Mouse (Mus musculus): Measurements from ENCODE around the gene Plk5. TPM values are rescaled to one million over a fixed set of nuclear protein-coding genes. Genes with fewer than 3 reads are reported as not detected.

Plk5 gene
- total and polyA plus RNA-seq, 3 experiments: not detected

- no peaks in the 10 kb centered on the region for H3K36me3 ChIP-seq (replicated peaks in 1 of 2; ENCODE audit: control insufficient read depth in 1 of 2, insufficient read depth in 1 of 2, low read length in 1 of 2)
- no peak for TF ChIP-seq BHLHE40 (IDR thresholded peaks at IDR 0.05; ENCODE audit: low read depth, low read length)
- peak; percentile 39 for TF ChIP-seq SMC3 (IDR thresholded peaks at IDR 0.05; ENCODE audit: low read depth, low read length)
- TF ChIP-seq SIN3A (IDR thresholded peaks at IDR 0.05; ENCODE audit: low read length): no peak
- TF ChIP-seq HCFC1 (IDR thresholded peaks at IDR 0.05; ENCODE audit: low read depth, low read length): no peak
- TF ChIP-seq RAD21 (IDR thresholded peaks at IDR 0.05; ENCODE audit: low read depth, low read length): peak; percentile 33
- peak; percentile 41 to 56; a peak in 3 of 4 replicates for TF ChIP-seq CTCF (conservative IDR thresholded peaks at IDR 0.05 in 1 of 2, IDR thresholded peaks at IDR 0.05 in 1 of 2; ENCODE audit: low read depth in 2 of 2, low read length in 2 of 2)
- H3K9me3 ChIP-seq (replicated peaks; ENCODE audit: low read length): peaks cover 9% of the 10 kb centered on the region
- H3K4me1 ChIP-seq (ENCODE audit: control insufficient read depth in 1 of 2, insufficient read depth in 2 of 2): peaks cover 6 to 15% of the 10 kb centered on the region in 2 experiments
- no peak overlapping the region for H3K9ac ChIP-seq (ENCODE audit: insufficient read depth, low read depth)
- in situ Hi-C loops (cut with MboI; ENCODE audit: low pct_ligation_motif_present, low pct_unique_long_range_greater_than_20kb, low sequenced_read_pairs) (loop anchor here (5.0 kb wide), 1 partner anchor 137 kb away; no protein-coding TSS in a partner anchor), dilution Hi-C loops (cut with MboI; ENCODE audit: extremely low pct_ligation_motif_present, extremely low pct_unique_long_range_greater_than_20kb, low sequenced_read_pairs) (no loop called here)
- H3K27me3 ChIP-seq (replicated peaks): peaks cover 39% of the 10 kb centered on the region
- no peak for DNase-seq (ENCODE audit: extremely low read depth)
- no peak overlapping the region for H3K27ac ChIP-seq (ENCODE audit: insufficient read depth, low read depth)
- H3K79me2 ChIP-seq (replicated peaks; ENCODE audit: control insufficient read depth, extremely low read depth, insufficient read depth, poor library complexity, severe bottlenecking): no peaks in the 10 kb centered on the region
- no peak overlapping the region for H3K4me2 ChIP-seq (ENCODE audit: insufficient read depth, low read depth, poor library complexity, severe bottlenecking)
- H3K4me3 ChIP-seq (replicated peaks in 1 of 3; ENCODE audit: low read depth in 2 of 3, low read length in 2 of 3, poor library complexity in 1 of 3): no peak overlapping the region
These were observed 13.9 kb downstream of the Plk5 start for GRCm38 (mm10) chr10:80369995-80370747.

GRCm38 (mm10) chr10:80371411-80371966 is 15.2 kb downstream of the Plk5 start:
- H3K36me3 ChIP-seq (replicated peaks in 1 of 2; ENCODE audit: control insufficient read depth in 1 of 2, insufficient read depth in 1 of 2, low read length in 1 of 2): no peaks in the 10 kb centered on the region
- no peaks in the 10 kb centered on the region for H3K79me2 ChIP-seq (replicated peaks; ENCODE audit: control insufficient read depth, extremely low read depth, insufficient read depth, poor library complexity, severe bottlenecking)
- peak; percentile 92 for DNase-seq (ENCODE audit: extremely low read depth)
- dilution Hi-C loops (cut with MboI; ENCODE audit: extremely low pct_ligation_motif_present, extremely low pct_unique_long_range_greater_than_20kb, low sequenced_read_pairs): no loop called here
- in situ Hi-C loops (cut with MboI; ENCODE audit: low pct_ligation_motif_present, low pct_unique_long_range_greater_than_20kb, low sequenced_read_pairs): loop anchor here (5.0 kb wide), 1 partner anchor 136 kb away; no protein-coding TSS in a partner anchor
- peaks cover 9% of the 10 kb centered on the region for H3K9me3 ChIP-seq (replicated peaks; ENCODE audit: low read length)
- H3K27me3 ChIP-seq (replicated peaks): peaks cover 27% of the 10 kb centered on the region
- no peak overlapping the region for H3K27ac ChIP-seq (ENCODE audit: insufficient read depth, low read depth)
- TF ChIP-seq SIN3A (IDR thresholded peaks at IDR 0.05; ENCODE audit: low read length) (peak; percentile 30; the same call in 1 of the 2 replicates), CHD2 (IDR thresholded peaks at IDR 0.05; ENCODE audit: low read length) (peak; percentile 98), MAZ (IDR thresholded peaks at IDR 0.05; ENCODE audit: low read depth, low read length) (peak; percentile 81; the same call in 1 of the 2 replicates), BHLHE40 (IDR thresholded peaks at IDR 0.05; ENCODE audit: low read depth, low read length) (peak; percentile 93), MXI1 (IDR thresholded peaks at IDR 0.05; ENCODE audit: low read depth, low read length) (peak; percentile 97), POLR2AphosphoS2 (IDR thresholded peaks at IDR 0.05; ENCODE audit: low read depth, low read length) (no peak), USF1 (IDR thresholded peaks at IDR 0.05; ENCODE audit: low read depth, low read length) (peak; percentile 44), CTCF (conservative IDR thresholded peaks at IDR 0.05 in 1 of 2, IDR thresholded peaks at IDR 0.05 in 1 of 2; ENCODE audit: low read depth in 2 of 2, low read length in 2 of 2) (no peak), USF2 (conservative IDR thresholded peaks at IDR 0.05; ENCODE audit: low read depth, low read length) (peak; percentile 49), POLR2A (IDR thresholded peaks at IDR 0.05; ENCODE audit: low read depth, low read length) (peak; percentile 57), TCF12 (IDR thresholded peaks at IDR 0.05; ENCODE audit: low read depth, low read length) (0 out of 2 replicates have a peak, but pooled peaks have one; percentile 24), E2F4 (IDR thresholded peaks at IDR 0.05; ENCODE audit: insufficient replicate concordance, low read depth, low read length) (no peak)
- H3K4me3 ChIP-seq (replicated peaks in 1 of 3; ENCODE audit: low read depth in 2 of 3, low read length in 2 of 3, poor library complexity in 1 of 3): peak overlapping the region; percentile 8 to 50 (median 47)
- peaks cover 6 to 15% of the 10 kb centered on the region in 2 experiments for H3K4me1 ChIP-seq (ENCODE audit: control insufficient read depth in 1 of 2, insufficient read depth in 2 of 2)
- H3K9ac ChIP-seq (ENCODE audit: insufficient read depth, low read depth): no peak overlapping the region
- peak overlapping the region; percentile 27; the same call in 1 of the 2 replicates for H3K4me2 ChIP-seq (ENCODE audit: insufficient read depth, low read depth, poor library complexity, severe bottlenecking)

All from CH12.LX (cell line).